Mouse (Mus musculus): ENCODE results near the gene Ovol2. TPM values are rescaled to one million over a fixed set of nuclear protein-coding genes. Genes with fewer than 3 reads are reported as not detected.
"Not testable (repeated sequence)": the region's sequence is repeated elsewhere in the genome, so short reads cannot be mapped to it uniquely, and the experiment has no call there.

Gene Ovol2
- 10 to 100 TPM in 3 of 4 experiments, 1 to 10 TPM in 1; 9.8 to 12.3 (median 11.1) TPM for total RNA-seq (2022)

GRCm38 (mm10) chr2:144331401-144332302 lies at the start of gene Ovol2:
Ovol2 (minus strand) TSS chr2:144332146.
- DNase-seq (ENCODE audit: low spot score in 2 of 2) = no peak

DNA sequence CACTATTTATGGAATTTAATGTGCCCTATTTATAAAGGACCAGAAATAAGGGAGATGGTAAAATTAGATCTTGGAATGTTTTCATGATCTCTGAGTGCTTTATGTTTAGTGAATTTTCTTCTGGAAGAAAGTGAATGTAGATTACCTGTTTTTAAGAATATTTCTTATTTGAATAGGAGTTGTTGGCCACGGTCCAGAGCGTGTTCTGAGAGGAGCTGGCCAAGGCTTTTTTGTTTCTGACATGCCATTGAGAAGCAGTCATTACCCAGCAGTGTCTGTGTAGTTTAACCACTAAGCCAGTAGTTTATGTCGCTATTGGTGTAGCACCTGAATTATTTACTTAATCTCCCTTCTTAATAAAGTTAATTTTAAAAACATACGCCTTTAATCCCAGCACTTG lies 49.8 kb upstream of the Ovol2 start:
- DNase-seq (ENCODE audit: low spot score in 2 of 2) = no peak

- no peak for DNase-seq (ENCODE audit: low spot score in 2 of 2)
Observed at GRCm38 (mm10) chr2:144381293-144381692, 49.3 kb upstream of the Ovol2 start.

DNA sequence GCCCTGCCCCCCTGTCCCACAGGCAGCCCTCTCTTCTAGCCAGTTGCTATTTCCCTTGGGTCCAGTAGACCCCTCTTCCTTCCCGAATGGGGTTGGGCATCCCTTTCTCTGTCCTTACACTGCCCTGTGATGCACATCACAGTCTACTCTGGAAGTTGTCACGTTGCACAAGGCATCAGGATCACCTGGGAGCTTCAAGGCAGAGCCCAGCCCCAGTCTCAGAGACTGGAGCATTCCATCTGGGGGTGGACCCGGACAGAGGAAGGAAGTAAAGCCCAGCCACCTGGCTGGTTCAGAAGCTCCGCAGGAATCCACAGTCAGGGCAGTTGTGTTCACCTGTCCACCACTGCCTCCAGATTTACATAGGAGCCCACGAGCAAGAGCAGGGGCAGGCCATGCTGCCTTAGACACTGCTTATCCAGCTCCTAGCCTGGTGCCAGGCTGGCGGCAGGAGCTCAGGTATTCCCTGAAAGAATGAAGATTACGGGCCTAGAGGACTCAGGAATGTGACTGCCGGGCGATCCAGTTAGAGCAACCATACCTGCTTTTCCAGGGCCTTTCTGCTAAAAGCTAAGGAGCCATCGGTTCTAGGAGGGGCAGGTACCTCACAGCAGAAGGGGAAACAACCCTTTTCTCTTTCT lies 43.2 kb upstream of the Ovol2 start:
- DNase-seq (ENCODE audit: low spot score in 2 of 2) = no peak

DNA sequence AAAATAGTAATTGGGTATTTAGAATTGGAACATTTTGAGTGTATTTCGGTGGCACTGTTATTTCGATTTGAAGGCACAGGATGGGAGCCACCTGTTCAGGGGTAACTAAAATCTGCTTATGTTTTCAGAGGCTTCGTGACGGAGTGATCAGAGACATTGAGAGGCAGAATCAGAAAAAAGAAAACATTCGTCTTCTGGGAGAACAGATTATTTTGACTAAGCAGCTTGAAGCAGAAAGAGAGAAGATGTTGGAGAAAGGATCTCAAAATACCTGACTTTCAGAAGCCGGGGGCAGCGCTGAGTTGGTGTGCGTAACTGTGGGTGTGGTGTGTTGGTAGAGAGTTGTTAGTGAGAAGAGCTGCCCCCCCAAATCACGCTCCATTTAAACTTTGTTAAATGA lies 41.1 kb upstream of the Ovol2 start:
- peak in 1 of 2 experiments; percentile 46 for DNase-seq (ENCODE audit: low spot score in 2 of 2)

DNA sequence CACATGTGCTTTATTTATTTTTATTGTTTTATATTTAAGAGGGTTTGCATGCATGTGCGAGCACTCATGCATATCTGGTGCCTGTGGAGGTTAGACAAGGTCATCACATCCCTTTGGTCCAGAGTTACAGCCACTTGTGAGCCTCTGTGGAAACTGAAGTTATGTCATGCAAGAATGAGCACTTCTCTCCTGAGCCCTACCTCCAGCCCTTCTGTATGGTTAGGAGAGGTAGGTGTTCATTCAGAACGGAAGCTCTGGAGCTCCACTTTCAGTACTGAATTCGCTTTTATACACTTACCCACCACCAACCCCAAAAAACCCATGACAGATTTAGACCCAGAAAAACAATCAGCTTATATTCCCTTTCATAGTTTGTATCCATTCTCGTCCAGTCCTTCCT lies 39.6 kb upstream of the Ovol2 start:
- DNase-seq (ENCODE audit: low spot score in 2 of 2) = no peak

- DNase-seq (ENCODE audit: low spot score in 2 of 2) = no peak
Observed at GRCm38 (mm10) chr2:144369511-144369910, 37.6 kb upstream of the Ovol2 start.

- DNase-seq (ENCODE audit: low spot score in 2 of 2) = peak in 1 of 2 experiments; percentile 68
Observed at GRCm38 (mm10) chr2:144369020-144369421, 37.1 kb upstream of the Ovol2 start.

DNA sequence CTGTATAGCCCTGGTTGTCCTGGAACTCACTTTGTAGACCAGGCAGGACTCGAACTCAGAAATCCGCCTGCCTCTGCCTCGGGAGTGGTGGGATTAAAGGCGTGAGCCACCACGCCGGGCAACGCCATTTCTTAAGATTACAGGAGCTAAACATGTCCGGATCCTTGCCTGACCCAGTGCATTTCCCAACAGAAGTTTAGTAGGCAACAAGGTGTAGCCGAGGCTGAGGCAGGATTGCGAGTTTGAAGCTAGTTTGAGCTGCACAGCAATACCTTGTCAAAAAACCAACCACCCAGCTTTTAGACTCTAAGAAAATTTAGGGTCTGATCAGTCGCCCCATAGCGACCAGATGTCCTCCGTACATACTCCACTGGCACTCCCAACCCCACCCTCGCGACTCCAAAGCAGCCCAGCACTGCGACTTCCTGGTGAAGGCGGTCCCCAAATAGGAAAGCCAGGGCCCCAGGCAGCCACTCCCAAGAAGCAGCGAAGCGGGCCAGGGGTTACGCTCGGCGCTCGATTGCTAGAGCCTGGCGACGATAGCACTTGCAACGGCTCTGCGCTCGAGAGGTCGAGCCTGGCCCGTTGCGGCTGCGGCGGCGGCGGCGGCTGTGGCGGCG lies 36.6 kb upstream of the Ovol2 start, which contains the start of the genes Kat14 and Pet117:
Kat14 (plus strand) TSS at position 584 of the 620 bp plus-strand sequence.
Pet117 (plus strand) TSS at position 597 of the 620 bp plus-strand sequence.
- DNase-seq (ENCODE audit: low spot score in 2 of 2) = peak; percentile 88 to 90

DNA sequence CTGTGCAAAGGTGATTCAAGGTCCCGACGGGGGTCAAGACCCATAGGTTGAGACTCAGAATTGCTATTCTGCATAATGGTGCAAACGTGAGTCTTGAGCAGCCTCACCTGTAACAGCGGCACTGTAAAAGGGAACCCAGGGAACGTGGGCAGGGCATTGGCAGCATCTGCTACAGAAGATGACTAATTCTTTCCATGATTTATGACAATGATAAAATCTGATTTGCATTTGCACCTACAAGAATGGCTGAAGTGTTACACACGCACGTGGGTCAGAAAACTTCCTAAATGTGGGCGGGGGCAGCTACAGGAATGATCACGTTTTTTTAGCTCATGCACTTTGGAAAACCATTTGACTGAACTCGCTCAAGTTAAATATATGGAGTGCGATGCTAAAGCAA lies 20.9 kb upstream of the Ovol2 start:
- peak in 1 of 2 experiments; percentile 59 for DNase-seq (ENCODE audit: low spot score in 2 of 2)

- no peak for DNase-seq (ENCODE audit: low spot score in 2 of 2)
Observed at GRCm38 (mm10) chr2:144348525-144348924, 16.6 kb upstream of the Ovol2 start.

GRCm38 (mm10) chr2:144343158-144343557 lies 11.2 kb upstream of the Ovol2 start:
- DNase-seq (ENCODE audit: low spot score in 2 of 2) = no peak

GRCm38 (mm10) chr2:144338149-144338548 lies 6.2 kb upstream of the Ovol2 start:
- DNase-seq (ENCODE audit: low spot score in 2 of 2) = not testable (repeated sequence)

- DNase-seq (ENCODE audit: low spot score in 2 of 2) = no peak
Observed at GRCm38 (mm10) chr2:144337701-144338100, 5.8 kb upstream of the Ovol2 start.

GRCm38 (mm10) chr2:144337230-144337629 lies 5.3 kb upstream of the Ovol2 start:
- no peak for DNase-seq (ENCODE audit: low spot score in 2 of 2)

DNA sequence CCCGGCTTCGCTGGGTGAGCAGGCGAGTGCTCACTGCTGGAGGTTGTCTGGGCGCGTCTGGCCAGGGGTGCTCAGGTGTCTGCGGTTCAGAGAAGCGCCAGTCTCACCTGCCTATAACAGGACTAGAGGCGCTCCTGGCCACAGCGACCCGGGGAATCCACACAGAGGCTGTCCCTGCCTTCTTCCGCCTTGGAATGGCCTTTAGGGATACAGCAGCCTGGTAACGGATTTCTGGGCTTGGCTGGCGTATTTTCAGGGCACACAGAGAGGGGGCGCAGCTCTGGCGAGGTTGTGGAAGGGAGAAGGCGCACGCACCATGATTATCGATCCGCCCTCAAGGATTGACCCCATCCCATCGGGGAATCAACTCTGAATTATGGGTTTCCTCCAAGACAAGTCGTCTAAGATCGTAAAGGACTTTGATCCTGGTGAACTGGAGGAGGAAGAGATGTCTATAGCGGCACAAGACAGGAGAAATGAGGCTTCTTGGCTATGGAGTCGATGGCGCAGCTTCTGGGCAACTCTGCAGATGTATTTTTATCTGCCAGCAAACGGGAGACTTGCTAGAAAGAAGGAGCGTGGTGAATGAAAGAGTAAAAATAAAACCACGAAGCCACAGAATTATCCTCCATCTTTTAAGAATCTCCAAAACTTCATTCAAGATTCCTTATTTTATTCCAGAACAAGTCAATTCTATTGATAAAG lies 1.3 kb upstream of the Ovol2 start:
- no peak for DNase-seq (ENCODE audit: low spot score in 2 of 2)

GRCm38 (mm10) chr2:144332486-144332885 lies 540 bp upstream of the Ovol2 start:
- DNase-seq (ENCODE audit: low spot score in 2 of 2) = no peak

GRCm38 (mm10) chr2:144330960-144331371 lies 980 bp downstream of the Ovol2 start:
- DNase-seq (ENCODE audit: low spot score in 2 of 2) = no peak

DNA sequence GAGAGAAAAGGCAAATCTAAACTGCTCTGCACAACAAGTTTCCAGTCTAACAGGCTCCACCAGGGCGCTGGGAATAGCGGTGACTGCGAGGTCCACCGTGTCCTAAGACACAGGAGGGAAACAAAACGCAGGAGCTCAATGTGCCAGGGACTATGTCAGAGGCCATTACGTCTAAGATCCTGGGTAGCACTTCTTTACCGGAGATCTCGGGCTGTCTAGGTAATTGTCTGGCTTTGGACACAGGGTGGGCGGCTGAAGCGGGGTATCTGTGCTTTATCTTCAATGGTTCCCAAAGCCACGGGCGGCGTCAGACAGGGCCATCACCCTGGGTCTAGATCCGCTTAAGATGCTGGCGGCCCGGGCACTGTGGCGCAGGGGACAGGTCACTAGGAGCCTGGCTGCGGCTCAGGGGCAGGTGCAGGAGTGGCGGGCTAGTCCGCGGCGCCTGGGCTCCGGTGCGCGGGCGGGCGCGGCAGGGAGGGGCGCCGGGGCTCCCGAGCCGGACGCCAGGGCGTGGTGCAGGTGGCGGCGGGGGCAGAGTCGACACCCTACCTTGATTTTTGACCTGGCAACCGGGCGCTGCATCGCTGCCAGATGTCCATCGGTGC lies 1.5 kb downstream of the Ovol2 start:
- no peak for DNase-seq (ENCODE audit: low spot score in 2 of 2)

- DNase-seq (ENCODE audit: low spot score in 2 of 2) = no peak
Observed at GRCm38 (mm10) chr2:144329937-144330336, 2.0 kb downstream of the Ovol2 start.

DNA sequence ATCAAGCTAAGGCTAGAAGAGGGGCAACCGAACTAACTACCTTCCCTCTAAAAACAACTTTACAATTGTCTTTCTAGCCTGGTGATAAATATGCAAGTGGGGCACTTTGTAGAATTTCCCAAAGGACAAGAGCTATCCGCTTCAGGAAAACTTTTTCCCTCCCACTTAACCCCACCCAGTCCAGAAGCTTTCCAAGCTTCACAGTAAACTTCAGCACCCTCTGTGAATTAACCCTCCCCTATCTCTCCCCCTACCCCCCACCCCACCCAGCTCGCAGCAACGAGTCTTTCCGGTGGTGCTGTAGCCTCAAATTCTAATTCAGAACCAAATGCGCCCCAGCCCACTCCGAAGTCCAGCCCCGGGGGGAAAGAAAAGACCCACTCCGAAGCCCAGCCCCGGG lies 2.5 kb downstream of the Ovol2 start:
- no peak for DNase-seq (ENCODE audit: low spot score in 2 of 2)
